Mouse (Mus musculus): Measurements from ENCODE around the gene Zfp446.

Zfp446 gene

GRCm38 (mm10) chr7:12987409-12988189 lies 10.0 kb downstream of the Zfp446 start:
- DNase-seq: no peak

DNA sequence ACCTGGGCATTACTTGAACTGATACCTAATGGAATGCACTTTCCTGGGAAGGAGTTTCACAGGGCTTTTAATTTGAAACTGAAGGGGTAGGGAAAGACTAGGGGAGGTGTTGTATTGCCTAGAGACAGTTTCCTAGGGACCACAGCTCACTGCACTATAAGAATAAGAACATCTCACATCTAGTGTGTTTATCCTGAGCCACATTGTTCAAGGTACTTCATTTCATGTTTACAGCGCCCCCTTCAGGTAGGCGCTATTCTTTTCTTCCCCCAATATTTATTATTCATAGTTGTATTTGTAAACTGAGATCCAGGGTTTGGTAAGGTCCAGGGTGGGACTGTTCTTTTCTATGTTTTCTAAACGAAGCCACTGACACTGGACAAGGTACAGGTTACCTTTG lies 14.6 kb downstream of the Zfp446 start:
- DNase-seq: peak in 1 of 2 experiments; percentile 43

DNA sequence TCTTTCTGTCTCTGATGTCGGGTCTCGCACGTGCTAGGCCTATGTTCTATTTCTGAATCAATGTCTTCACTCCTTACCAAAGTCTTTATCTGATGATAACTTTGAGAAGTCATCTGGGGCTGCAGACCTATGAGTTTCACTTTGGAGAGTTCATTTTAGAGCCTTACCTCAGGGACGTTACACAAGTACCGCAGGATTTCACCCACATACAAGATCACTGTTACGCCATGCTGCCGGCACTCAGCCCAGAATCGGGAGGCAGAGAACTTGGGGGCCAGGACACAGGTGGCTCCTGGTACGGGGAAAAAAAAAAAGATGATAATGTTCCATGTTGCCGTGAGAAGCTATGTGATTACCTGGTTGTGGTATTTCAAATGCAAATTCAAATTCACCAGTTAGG lies 15.5 kb downstream of the Zfp446 start:
- no peak for DNase-seq

- no peak for DNase-seq
These were observed 18.2 kb downstream of the Zfp446 start for GRCm38 (mm10) chr7:12995862-12996261.

DNA sequence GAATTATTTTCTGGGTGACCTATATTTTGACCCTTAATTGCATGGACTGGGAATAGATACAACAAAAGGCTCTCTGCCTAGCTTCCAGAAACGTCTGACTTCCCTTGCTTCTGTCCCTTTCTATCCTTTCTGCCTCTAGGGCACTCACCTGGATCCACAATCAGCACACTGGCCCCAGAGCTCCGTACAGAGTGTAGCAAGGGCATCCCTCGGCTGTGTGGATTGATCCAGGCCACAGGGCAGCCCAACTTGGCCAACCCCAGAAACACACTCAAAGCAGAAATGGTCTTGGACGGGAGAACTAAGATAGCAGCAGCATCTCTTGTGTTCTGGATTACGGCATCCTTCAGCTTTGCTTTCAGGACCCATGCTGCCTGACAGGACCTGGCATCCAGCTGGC lies 19.6 kb downstream of the Zfp446 start:
- no peak for DNase-seq

DNA sequence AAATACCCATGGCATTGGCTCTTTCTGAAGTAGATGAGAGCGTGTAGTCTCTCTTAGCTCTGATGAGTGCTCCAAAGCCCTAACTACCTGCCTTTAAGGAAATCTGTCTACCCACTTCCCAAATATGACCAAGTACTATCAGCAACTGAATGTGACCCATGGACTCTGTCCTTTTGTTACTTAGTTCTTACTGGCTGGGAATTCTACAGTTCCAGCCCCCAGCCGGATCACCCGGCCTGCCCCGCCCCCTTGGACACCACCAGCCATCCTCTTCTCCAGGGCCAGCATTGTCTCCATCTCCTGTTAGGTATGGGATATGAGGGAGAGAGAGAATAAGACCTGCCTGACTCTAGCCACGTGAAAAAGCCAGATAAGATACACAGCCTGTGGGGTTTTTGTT lies 20.4 kb downstream of the Zfp446 start, which contains the start of gene Slc27a5:
Gene Slc27a5 (minus strand): TSS at position 140 of the 400 bp plus-strand sequence.
- DNase-seq: no peak

DNA sequence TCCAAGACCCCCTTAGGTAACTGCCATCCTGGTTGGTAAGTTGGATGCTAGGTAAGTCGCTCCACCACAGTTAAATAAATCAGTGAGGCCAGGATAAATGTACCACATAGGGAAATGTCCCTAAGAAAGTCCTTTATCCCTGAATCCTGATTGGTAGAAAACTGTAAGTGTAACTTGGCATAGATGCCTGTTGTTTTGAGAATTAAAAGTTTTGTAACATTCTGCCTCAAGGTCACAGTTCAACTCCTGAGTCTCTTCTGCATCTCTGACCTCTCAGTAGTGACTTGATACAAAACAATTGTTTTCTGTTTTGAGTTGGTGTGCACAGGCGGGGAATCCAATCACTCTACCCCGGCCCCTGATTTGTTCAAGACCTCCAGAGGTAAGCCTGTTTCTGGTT lies 21.2 kb downstream of the Zfp446 start, which contains the start of gene Trim28:
Gene Trim28 (plus strand): TSS at position 264 of the 400 bp plus-strand sequence.
- no peak for DNase-seq

DNA sequence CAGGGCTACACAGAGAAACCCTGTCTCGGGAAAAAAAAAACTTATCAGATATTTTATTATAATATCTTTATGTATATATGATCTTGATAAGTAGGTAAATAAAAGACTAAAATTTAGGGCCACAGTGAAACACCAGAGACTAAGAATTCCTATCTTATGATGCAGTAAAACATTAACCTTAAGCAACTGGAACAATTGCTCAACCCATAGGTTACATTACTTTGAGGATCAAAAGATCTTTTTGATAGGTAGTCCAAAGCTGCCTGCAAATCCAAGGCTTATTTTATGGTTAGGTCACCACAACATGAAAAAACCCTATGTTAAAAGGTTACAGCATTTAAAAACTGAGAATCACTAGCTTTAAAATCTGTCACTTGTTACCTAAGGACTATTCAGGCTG lies 23.9 kb downstream of the Zfp446 start:
- no peak for DNase-seq

DNA sequence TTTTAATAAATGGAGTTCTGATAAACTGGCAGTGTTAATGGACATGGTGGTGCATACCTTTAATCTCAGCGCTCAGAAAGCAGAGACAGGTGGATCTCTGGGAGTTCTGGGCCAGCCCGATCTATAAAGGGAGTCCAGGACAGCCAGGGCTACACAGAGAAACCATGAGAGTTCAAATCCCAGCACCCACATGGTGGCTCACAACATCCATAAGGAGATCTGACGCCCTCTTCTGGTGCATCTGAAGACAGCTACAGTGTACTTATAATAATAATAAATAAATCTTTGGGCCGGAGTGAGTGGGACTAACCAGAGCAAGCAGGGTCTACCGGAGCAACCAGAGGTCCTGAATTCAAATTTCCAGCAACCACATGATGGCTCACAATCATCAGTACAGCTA lies 25.7 kb downstream of the Zfp446 start:
- DNase-seq: no peak

GRCm38 (mm10) chr7:13006011-13006410 lies 28.4 kb downstream of the Zfp446 start:
- DNase-seq: no peak

- DNase-seq: peak; percentile 49
These were observed 28.9 kb downstream of the Zfp446 start for GRCm38 (mm10) chr7:13006531-13006930.

GRCm38 (mm10) chr7:13007341-13008092 lies 29.9 kb downstream of the Zfp446 start:
- no peak for DNase-seq

GRCm38 (mm10) chr7:13009143-13010004 lies 31.7 kb downstream of the Zfp446 start:
- peak; percentile 93 to 96 for DNase-seq

DNA sequence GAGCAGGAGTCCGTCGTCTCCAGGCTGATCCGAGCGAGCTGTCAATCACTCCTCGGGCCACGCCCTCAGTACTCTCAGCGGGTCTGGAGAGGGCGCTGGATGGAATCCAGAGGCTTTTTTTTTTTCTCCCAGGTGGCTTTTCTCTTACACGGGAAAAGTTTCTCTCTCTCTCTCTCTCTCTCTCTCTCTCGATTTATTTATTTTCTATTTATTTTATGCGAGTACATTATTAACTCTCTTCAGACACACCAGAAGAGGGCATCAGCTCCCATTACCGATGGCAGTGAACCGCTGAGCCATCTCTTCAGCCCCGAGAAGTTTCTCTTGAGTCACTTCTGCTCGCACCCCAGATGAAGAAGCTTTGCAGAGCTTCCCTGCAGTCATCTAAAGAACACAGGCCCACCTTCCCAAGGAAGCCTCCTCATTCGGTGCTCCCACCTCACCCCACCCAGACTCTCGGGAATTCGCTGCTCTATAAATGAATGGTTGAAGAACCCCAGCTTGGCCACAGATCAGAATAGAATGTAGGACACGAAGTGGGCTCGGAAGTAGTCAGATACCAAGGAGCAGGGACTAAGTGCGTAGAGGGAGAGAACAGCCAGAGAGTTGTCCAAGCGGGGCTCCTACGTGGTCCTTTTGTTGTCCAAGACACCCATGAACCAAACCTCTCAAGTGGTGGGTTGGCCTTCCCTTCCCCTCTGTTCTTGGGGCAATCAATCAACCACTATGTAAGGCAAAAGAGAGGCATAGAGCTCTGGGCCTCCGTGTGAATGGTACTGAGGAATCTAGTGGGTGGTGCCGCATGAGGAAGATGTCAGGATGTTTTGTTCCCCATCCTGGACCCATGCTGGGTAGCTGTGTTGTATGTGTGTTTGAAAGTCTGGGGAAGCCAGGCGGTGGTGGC lies 32.6 kb downstream of the Zfp446 start, which contains the start of gene Zbtb45:
Gene Zbtb45 (minus strand): TSS at position 30 of the 904 bp plus-strand sequence.
- no peak for DNase-seq

DNA sequence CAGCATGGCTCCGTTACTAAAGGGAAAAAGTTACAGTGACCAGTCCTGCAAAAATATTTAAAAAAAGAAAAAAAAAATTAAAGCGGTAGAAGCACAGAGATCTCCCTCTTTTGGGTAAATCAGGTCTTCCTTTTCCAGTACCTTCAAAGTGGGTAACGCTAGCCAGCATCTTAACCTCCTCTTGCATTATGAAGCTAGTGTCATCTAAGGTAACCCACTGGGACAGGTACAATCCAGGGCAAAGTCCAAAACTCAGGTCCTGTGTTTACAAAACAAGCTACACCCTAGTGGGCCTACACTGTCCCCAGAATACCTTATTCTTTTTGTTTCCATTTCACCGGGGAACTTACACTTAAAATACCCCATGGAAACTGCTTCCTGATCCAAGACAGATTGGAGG lies 36.0 kb downstream of the Zfp446 start:
- DNase-seq: no peak

GRCm38 (mm10) chr7:13014275-13014839 lies 36.7 kb downstream of the Zfp446 start:
- no peak for DNase-seq

- no peak for DNase-seq
These were observed 37.6 kb downstream of the Zfp446 start for GRCm38 (mm10) chr7:13015217-13015616.

GRCm38 (mm10) chr7:13022773-13023535 lies 45.3 kb downstream of the Zfp446 start:
- DNase-seq: peak; percentile 77 to 91

- DNase-seq: peak; percentile 92 to 94
These were observed 46.5 kb downstream of the Zfp446 start for GRCm38 (mm10) chr7:13023928-13024731.

DNA sequence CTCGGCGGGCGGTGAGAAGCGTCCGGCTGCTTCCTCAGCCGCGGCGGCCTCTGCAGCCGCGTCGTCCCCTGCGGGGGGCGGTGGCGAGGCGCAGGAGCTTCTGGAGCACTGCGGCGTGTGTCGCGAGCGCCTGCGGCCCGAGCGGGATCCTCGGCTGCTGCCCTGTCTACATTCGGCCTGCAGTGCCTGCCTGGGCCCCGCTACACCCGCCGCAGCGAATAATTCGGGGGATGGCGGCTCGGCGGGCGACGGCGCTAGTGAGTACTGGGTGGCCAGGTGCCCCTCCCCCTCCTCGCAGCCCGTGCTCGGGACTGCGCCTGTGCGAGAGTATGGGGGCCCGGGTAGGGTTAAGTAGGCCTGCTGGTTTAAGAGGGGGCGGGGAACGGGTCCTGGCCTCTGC lies 47.2 kb downstream of the Zfp446 start:
- peak; percentile 73 to 88 for DNase-seq
